Comparison of ENCODE assay signal across 9 mouse cellular contexts in the genomic region with DNA sequence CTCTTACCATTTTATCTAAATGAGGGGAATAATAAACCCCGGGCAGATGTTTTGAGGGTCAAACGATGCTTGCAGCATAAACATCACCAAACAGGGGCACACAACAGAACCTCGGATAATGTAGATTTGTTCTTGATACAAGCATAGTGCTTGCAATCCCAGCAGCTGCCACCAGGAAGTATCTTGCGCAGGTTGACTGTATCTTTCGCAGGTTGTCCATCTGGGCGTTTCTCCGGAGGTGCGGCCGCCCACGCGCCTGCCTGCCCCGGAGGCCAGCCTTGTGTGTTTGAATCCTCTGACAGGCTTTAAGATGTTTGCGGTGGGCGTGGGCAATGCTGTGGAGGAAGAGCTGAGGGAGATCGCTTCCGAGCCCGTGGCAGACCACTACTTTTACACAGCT. TPM values are rescaled to one million over a fixed set of nuclear protein-coding genes. Genes with fewer than 3 reads are reported as not detected.
DNase-seq lines count a peak whose midpoint lies in the region; ATAC-seq and TF ChIP-seq lines count a peak whose summit lies in the region.
"Had no signal": no experiment of that assay in that cellular context is flagged by ENCODE, and none has a peak within 500 bp of the region (broad histone marks: within the 10 kb centered on the region; RNA-seq: fewer than 3 reads in every experiment).

No protein-coding gene starts in this region.

- ATAC-seq in midbrain, postnatal 0 days (ENCODE audit: low FRiP score): no peak
- no peak for ATAC-seq in midbrain, embryonic 13.5 days
- ATAC-seq in limb, embryonic 11.5 days (ENCODE audit: insufficient number of reproducible peaks, low FRiP score, low TSS enrichment, low read depth): no peak
- no peak for ATAC-seq in midbrain, embryonic 16.5 days

- H3K9ac ChIP-seq in midbrain, postnatal 0 days (replicated peaks; ENCODE audit: low read length, poor library complexity, severe bottlenecking): no peak overlapping the region
- no peak overlapping the region for H3K9ac ChIP-seq in midbrain, embryonic 13.5 days (replicated peaks)
- no peak overlapping the region for H3K9ac ChIP-seq in limb, embryonic 11.5 days (ENCODE audit: low read length)
- H3K9ac ChIP-seq in midbrain, embryonic 16.5 days (ENCODE audit: low read depth, low read length): no peak overlapping the region
- H3K9ac ChIP-seq: lung, embryonic 15.5 days had no signal

- no peak overlapping the region for H3K4me2 ChIP-seq in midbrain, postnatal 0 days (ENCODE audit: low read depth, low read length, poor library complexity, severe bottlenecking)
- H3K4me2 ChIP-seq in midbrain, embryonic 13.5 days (replicated peaks): no peak overlapping the region
- H3K4me2 ChIP-seq in limb, embryonic 11.5 days (ENCODE audit: low read depth, severe bottlenecking): no peak overlapping the region
- H3K4me2 ChIP-seq in midbrain, embryonic 16.5 days (ENCODE audit: low read length): no peak overlapping the region
- H3K4me2 ChIP-seq: lung, embryonic 15.5 days had no signal

- TF ChIP-seq CTCF in midbrain, postnatal 0 days (IDR thresholded peaks at IDR 0.05): peak; percentile 57

- WGBS in midbrain, postnatal 0 days: 41% methylated on average over 17 of the region's 17 CpGs
- WGBS in midbrain, embryonic 13.5 days: 49% methylated on average over 17 of the region's 17 CpGs
- 41% methylated on average over 17 of the region's 17 CpGs for WGBS in limb, embryonic 11.5 days
- WGBS in midbrain, embryonic 16.5 days: 46% methylated on average over 17 of the region's 17 CpGs

- DNase-seq in cerebellum, adult 11-12 months: peak; percentile 22
- no peak for DNase-seq in cerebellum, adult 9-11 months
- peak; percentile 40 for DNase-seq in midbrain, postnatal 0 days (ENCODE audit: low spot score)
- DNase-seq in cerebellum, postnatal 36 days: peak; percentile 57
- DNase-seq in limb, embryonic 11.5 days (ENCODE audit: low spot score): peak; percentile 60
- peak; percentile 76 for DNase-seq in thymus, postnatal 4 days

- no peak overlapping the region for H3K27ac ChIP-seq in midbrain, postnatal 0 days (ENCODE audit: low read depth, low read length)
- no peak overlapping the region for H3K27ac ChIP-seq in midbrain, embryonic 13.5 days
- H3K27ac ChIP-seq in limb, embryonic 11.5 days (replicated peaks; ENCODE audit: low read depth, low read length): no peak overlapping the region
- H3K27ac ChIP-seq in midbrain, embryonic 16.5 days (ENCODE audit: low read length): no peak overlapping the region
- H3K27ac ChIP-seq: lung, embryonic 15.5 days had no signal

- H3K27me3 ChIP-seq in midbrain, postnatal 0 days (ENCODE audit: insufficient read depth, low read length): no peaks in the 10 kb centered on the region; the same call in 1 of the 2 replicates
- peaks cover 5% of the 10 kb centered on the region; the same call in 1 of the 2 replicates for H3K27me3 ChIP-seq in midbrain, embryonic 13.5 days
- no peaks in the 10 kb centered on the region for H3K27me3 ChIP-seq in limb, embryonic 11.5 days (ENCODE audit: control insufficient read depth, insufficient read depth, low read length)
- H3K27me3 ChIP-seq in midbrain, embryonic 16.5 days (ENCODE audit: control insufficient read depth, insufficient read depth, low read depth, low read length): no peaks in the 10 kb centered on the region; the same call in 1 of the 2 replicates
- H3K27me3 ChIP-seq: lung, embryonic 15.5 days had no signal

- no peaks in the 10 kb centered on the region for H3K36me3 ChIP-seq in midbrain, postnatal 0 days (ENCODE audit: insufficient read depth, low read length)
- H3K36me3 ChIP-seq in midbrain, embryonic 13.5 days: no peaks in the 10 kb centered on the region
- H3K36me3 ChIP-seq in limb, embryonic 11.5 days (ENCODE audit: control insufficient read depth, insufficient read depth, low read length): no peaks in the 10 kb centered on the region
- H3K36me3 ChIP-seq in midbrain, embryonic 16.5 days (ENCODE audit: control insufficient read depth, insufficient read depth, low read length): no peaks in the 10 kb centered on the region
- H3K36me3 ChIP-seq: lung, embryonic 15.5 days had no signal

- no peak overlapping the region for H3K4me3 ChIP-seq in midbrain, postnatal 0 days (ENCODE audit: low read depth, low read length)
- H3K4me3 ChIP-seq in midbrain, embryonic 13.5 days (replicated peaks): no peak overlapping the region
- H3K4me3 ChIP-seq in limb, embryonic 11.5 days (ENCODE audit: low read depth, low read length): no peak overlapping the region
- no peak overlapping the region for H3K4me3 ChIP-seq in midbrain, embryonic 16.5 days (ENCODE audit: low read depth, low read length)
- H3K4me3 ChIP-seq: lung, embryonic 15.5 days had no signal

- H3K9me3 ChIP-seq in midbrain, postnatal 0 days (ENCODE audit: low read length): no peaks in the 10 kb centered on the region
- no peaks in the 10 kb centered on the region for H3K9me3 ChIP-seq in midbrain, embryonic 13.5 days
- no peaks in the 10 kb centered on the region for H3K9me3 ChIP-seq in limb, embryonic 11.5 days (ENCODE audit: control insufficient read depth, low read length)
- H3K9me3 ChIP-seq in midbrain, embryonic 16.5 days (replicated peaks; ENCODE audit: control insufficient read depth, low read length, poor library complexity, severe bottlenecking): no peaks in the 10 kb centered on the region
- H3K9me3 ChIP-seq: lung, embryonic 15.5 days had no signal

- H3K4me1 ChIP-seq in midbrain, postnatal 0 days (ENCODE audit: insufficient read depth, low read length): no peaks in the 10 kb centered on the region
- 0 out of 2 replicates have a peak, but pooled peaks cover 4% of the 10 kb centered on the region for H3K4me1 ChIP-seq in midbrain, embryonic 13.5 days (replicated peaks)
- peaks cover 3% of the 10 kb centered on the region; the same call in 1 of the 2 replicates for H3K4me1 ChIP-seq in limb, embryonic 11.5 days (ENCODE audit: control insufficient read depth, insufficient read depth, low read length)
- H3K4me1 ChIP-seq in midbrain, embryonic 16.5 days (ENCODE audit: control insufficient read depth, insufficient read depth, low read length): no peaks in the 10 kb centered on the region
- H3K4me1 ChIP-seq: lung, embryonic 15.5 days had no signal

RNA-seq across cellular contexts. Expression of a gene that starts 8.3 kb away (rescaled TPM):
- total RNA-seq in midbrain, postnatal 0 days (2014; rRNA removed): 0.38 TPM in 1 of 2 replicates, not detected in the other
- polyA plus RNA-seq in midbrain, postnatal 0 days (2015; fragmentation: Nextera tagmentation; extraction: Ambion mirVana): 0.20 and 0.27 TPM in 2 replicates
- 0.13 TPM in 1 of 2 replicates, not detected in the other for polyA plus RNA-seq in midbrain, embryonic 13.5 days (2015; fragmentation: Nextera tagmentation; extraction: Ambion mirVana)
- 1.6 and 2.0 TPM in 2 replicates for polyA plus RNA-seq in limb, embryonic 11.5 days (2014; fragmentation: Nextera tagmentation; extraction: Ambion mirVana)
- polyA plus RNA-seq in midbrain, embryonic 16.5 days (2015; fragmentation: Nextera tagmentation; extraction: Ambion mirVana): 0.29 TPM in 1 of 2 replicates, not detected in the other

RNA-seq across cellular contexts. Expression of a gene that starts 39.6 kb away (rescaled TPM):
- total RNA-seq in midbrain, postnatal 0 days (2014; rRNA removed): 28.2 and 34.5 TPM in 2 replicates
- polyA plus RNA-seq in midbrain, postnatal 0 days (2015; fragmentation: Nextera tagmentation; extraction: Ambion mirVana): 32.8 and 36.2 TPM in 2 replicates
- 21.8 and 23.7 TPM in 2 replicates for polyA plus RNA-seq in midbrain, embryonic 13.5 days (2015; fragmentation: Nextera tagmentation; extraction: Ambion mirVana)
- 18.7 and 18.8 TPM in 2 replicates for polyA plus RNA-seq in limb, embryonic 11.5 days (2014; fragmentation: Nextera tagmentation; extraction: Ambion mirVana)
- 22.0 and 22.3 TPM in 2 replicates for polyA plus RNA-seq in midbrain, embryonic 16.5 days (2015; fragmentation: Nextera tagmentation; extraction: Ambion mirVana)
